Mouse (Mus musculus): Measurements from ENCODE around the gene Ift27.

Ift27 gene

DNA sequence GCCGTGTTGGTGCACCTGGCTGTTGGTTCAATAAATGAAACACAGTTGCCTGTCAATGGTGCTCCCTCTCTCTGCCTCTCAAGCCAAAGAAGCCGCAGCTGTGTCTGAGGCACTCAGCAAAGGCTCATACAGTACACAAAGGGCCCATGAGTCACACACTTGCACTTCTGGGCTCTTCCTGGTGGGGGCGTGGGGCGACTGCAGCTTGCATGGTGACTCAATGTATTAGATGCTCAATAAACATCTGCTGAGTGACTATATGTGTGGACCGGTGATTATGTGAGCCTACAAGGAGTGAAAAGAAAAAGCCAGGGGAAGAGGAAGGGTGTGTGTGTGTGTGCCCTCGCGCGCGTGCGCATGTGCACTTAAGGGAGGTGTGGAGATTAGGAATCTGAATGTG lies 2.3 kb downstream of the Ift27 start:
- DNase-seq: no peak

DNA sequence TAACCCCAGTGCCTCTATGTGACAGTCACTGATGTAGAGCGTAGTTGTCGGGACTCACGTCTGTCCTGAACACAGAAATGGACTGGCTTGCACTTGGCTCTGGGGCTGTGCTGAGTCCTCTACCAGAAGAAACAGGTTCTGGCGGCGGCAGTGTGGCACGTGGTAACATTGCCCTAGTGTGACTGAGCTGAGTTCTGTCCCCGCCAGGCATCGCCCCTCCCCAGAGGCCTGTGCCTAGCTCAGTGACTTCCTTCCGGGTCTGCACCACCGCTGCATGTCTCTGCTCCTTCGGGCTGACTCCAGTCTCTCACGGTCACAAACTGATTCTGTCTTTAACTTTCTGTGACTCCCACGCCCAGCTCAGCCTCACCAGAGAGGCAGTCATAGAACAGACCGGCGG lies 3.2 kb downstream of the Ift27 start:
- no peak for DNase-seq

DNA sequence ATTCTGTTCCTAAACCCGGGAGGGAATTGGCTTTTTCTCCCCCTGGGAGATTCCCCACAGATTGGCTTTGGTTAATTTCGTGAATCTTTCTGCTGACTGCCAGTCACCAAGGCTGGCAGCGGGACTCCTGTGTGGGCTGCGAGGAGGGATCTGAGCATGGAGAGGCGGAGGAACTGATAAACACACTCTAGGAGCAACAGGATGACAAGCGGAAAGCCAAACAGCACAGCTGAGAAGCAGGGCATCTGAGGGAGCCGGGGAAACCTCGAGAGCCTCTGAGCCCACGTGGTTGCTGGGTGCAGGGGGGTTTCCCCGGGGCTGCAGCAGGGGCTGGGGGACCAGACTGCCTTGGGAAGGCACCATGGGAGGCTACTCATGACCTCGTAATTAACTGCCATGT lies 4.3 kb downstream of the Ift27 start:
- DNase-seq: no peak

DNA sequence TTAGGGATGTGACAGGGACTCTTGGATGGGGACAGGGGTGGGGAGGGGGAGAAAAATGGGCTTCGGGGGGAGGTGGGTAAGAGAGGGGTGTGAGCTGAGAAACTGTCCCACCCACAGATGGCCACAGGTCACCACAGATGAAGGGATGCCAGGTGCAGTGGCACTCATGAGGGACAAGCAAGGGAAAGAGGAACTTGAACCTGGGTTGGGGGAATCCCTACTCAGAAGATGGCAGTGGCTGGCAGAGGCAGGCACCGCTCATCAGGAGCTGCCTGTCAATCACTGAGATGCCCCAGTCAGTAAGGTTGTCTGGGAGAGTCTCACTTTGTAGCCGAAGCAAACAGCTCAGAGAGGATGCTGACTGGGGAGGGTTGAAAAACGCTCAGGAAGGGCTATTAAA lies 8.6 kb downstream of the Ift27 start:
- DNase-seq: no peak

DNA sequence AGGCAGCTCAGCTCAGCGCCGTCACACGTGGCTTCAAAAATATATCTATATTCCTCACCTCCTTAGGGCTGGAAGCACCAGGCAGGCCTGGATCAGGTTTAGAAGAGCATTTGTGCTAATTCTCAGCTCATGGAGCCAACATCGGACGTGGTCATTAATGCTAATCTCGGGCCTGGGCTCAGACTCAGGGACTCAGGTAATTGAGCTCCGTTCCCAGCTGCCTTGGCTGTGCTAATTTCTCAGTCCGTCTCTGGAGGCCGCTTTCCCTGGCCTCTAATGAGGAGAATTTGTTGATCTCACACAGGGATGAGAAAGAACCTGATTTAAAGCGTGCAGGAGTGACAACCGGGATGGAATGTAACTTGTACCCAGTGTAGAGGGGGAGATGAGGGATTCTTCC lies 9.4 kb downstream of the Ift27 start:
- DNase-seq: no peak

DNA sequence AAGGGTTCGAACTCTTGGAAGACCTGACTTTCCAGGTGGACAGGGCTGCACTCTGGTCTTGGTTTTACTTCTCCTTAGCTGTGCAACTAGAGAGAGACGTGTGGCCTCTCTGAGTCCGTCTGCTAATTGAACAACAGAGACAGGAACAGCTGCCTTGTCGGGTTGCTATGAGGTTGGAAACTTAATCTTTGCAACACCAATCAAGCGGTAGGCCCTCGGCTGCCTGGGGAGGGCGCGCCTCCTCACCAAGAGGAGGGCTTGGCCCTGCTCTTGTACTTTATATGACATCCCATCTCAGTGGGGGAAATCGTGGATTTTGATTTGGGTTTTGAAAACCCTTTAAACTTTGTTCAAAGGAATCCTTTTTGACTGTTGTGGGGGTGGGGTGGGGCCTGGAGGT lies 12.0 kb downstream of the Ift27 start:
- no peak for DNase-seq

DNA sequence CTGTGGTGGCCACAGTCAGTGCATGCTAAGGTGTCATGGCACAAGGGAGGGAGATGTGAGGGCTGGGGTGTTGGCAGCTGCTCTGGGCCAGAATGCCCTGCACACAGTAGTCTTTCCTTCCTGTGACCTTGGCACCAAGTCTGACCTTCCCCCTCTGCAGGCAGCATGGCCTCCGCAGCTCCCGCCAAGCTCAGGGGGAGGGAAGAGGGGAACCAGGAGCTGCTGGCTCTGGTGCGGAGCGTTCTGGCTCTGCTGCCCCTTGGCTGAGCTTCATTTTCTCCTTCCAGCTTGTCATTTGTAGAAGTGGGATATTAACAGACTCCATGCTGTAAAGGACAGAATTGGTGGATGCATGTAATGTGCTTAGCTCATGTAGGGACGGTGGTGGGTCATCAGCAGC lies 15.6 kb downstream of the Ift27 start:
- no peak for DNase-seq

DNA sequence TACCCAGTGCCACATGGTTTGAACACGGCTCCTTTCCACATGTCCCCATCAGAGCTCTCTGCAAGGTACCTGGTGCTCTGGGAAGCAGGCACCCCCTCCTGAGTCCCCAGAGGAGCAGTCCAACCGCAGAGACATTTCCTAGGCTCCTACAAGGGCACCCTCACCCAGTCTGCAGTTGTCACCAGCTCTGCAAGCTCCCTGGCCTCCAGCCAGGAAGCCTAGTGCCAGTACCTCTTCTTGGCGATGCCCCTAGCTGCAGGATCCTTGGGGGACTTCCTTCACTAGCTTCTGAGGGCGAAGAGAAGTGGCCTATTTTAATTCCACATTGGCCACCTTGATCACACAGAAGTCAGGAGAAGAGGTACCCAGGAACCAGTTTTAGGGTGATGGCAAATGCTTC lies 16.1 kb downstream of the Ift27 start:
- no peak for DNase-seq

DNA sequence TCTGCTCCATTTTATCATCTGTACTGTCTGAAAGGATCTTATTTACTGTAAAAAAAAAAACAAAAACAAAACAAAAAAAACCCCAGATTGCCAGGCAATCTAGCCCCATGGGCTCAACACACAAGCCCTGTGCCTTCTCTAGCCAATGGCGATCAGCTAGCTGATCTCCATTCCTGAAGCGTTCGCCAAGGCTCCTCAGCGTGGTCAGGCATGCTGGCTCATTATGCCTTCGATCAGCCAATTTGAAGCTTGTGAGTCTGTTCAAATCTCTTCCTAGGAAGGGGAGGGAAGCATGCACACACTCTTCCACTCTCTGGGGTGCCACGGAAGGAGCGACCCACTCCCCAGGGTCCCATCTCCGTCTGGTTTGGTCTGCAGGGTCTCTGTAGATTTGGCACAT lies 16.6 kb downstream of the Ift27 start:
- DNase-seq: no peak

DNA sequence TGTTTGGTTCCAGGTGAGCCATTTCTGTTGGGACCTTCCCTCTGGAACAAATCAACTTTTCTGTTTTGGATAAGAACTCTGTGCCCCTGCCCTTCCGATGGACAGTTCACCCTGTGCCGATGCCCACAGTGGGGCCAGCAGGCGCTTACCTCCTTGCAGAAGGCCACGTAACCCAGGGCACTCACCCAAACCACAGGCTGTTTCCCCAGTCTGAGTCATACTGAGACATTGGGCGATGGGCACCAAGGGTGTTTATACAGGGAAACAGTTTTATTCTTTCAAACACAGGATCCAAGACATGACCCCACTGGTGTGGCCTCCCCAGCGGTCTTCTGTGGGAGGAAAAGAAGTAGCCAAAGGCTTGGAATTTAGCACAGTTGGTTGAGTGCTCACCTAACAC lies 18.5 kb downstream of the Ift27 start:
- no peak for DNase-seq

DNA sequence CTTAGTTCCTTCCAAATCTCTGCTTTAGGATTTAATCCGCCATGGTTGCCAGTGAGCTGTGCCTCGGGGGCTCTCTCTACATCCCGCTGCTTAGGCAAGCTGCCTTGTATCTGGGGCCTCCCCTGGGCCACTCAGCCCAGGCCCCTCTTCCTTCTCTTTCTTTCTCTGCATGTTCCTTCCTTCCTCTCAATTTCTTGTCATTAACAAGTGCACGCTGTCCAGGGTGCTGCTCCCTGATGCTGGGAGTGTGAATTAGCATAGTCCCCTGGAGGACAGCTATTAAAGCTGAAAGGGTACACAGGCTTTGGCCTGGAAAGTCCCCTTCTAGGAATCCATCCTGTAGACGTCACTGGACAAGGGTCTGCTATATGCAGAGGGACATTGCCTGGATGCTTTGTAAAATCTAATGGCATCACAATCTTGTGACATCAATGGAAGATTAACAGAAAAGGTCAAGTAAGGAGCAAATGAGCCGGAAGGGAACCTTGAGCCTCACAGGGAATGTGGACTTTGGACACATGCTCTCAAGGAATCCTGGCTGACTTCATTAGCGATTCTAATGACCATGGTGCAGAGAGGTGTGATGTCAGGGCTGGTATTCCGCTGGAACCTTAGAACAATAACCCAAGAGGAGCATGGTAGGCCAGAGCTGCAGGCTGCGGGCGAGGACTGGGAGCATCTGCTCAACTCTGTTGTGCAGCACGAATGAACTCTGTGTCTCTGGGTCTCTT lies 20.7 kb downstream of the Ift27 start:
- DNase-seq: peak; percentile 77

DNA sequence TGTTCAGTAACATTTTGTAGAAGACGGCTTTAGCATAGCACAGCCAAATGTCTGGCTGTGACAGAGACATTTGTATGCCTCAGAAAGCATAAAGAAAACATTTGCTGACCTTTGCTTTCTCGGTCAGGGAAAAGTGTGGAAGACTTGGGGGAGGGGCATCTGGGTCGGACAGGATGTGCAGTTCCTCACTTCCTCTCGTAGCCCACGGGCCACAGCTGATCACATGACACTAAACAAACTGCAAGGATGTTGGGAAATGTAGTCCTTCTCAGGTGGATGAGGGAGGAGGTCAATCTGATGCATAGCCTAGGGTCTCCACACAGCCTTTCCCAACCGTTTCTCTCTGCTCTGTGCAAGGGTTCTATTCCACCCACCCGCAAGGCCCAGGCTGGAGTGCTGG lies 25.3 kb downstream of the Ift27 start:
- no peak for DNase-seq

DNA sequence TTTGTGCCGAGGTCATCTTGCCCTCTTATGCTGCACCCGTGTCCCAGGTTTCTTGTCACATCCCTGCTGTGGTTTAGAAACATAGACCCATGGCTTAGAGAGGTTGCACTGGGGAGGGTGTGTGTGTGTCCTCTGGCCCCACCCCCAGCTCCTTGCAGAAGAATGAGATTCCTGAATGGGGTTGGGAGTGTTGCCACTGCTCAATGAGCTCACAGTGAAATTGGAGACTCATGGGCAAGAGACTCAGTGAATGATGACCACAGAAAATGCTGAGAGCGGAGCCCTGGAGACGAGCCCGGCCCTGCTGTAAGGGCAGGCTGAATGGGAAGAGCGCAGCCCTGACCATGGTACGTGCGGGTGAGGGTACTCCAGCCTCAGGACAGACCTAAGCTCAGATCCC lies 33.7 kb downstream of the Ift27 start:
- DNase-seq: no peak

DNA sequence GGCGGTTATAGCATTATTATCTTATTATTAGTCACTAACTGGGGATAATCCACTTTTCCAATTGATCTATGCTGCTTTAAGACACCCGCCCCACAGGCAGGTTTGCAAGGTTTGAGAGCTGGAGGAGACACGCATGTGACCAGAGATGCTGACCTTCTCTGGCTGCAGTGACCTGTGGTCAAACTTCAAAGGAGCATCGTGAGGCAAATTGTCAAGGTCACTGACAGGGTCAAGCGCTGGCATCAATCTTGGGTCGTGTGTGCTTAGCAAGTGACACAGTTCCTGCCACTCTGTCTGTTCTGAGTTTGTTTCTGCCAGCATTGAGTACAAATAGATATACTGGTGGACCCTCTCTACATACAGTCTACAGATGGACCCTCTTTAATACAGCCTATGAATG lies 39.3 kb downstream of the Ift27 start:
- DNase-seq: no peak

DNA sequence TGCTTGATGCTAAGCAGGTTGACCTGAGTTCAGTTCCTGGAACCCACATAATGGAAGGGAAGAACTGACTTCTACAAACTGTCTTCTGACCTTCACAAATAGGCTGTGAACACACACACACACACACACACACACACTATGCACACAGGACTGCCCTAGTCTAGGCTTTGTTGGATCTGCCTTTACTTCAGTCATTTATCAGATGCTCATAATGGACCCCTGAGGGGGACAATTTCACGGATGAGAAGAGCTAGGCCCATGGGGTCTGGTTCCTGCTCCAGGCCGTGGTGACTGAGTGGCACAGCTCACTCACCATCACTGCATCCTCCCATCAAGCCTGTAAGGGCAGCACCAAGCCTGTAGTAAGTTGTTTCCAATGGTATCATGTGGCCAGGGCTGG lies 40.5 kb downstream of the Ift27 start:
- no peak for DNase-seq

DNA sequence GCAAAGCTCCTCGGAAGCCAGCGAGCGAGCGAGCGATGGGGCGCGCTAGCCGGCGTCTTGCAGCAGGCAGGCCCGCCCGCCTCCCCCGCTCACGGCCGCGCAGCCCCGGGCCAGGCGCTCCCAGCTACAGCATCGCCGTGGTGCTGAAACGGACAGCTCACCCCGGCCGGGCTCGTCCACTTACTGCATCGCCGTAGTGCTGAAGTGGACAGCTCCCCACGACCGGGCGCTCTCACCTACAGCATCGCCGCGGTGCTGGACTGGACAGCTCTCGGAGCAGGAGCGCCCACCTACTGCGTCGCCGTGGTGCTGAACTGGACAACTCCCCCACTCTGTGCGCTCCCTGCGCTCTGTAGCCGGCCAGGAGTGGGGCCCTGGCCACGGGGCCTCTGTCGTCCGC lies 54.2 kb downstream of the Ift27 start, which contains the start of gene Cacng2:
TSS of gene Cacng2 (minus strand) at position 325 of the 400 bp plus-strand sequence.
- peak; percentile 94 for DNase-seq

DNA sequence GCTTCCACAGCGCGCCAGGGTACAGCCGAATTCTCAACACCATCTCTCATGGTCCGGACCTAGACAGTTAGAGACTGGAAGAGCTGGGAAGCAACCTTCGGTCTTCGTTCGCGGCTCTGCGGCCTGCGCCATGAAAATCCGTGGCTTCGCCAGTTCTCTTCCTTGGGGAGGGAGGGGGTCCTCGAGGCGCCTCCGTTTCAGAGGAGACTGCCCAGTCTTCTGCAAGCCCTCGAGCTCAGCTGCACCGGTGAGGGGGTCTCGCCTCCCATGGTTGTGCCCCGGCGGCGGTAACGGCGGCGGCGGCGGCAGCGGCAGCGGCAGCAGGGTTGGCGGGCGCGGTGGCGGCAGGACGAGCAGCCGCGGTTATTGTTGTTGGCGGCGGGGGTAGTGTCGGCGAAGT lies 54.7 kb downstream of the Ift27 start:
- DNase-seq: no peak

DNA sequence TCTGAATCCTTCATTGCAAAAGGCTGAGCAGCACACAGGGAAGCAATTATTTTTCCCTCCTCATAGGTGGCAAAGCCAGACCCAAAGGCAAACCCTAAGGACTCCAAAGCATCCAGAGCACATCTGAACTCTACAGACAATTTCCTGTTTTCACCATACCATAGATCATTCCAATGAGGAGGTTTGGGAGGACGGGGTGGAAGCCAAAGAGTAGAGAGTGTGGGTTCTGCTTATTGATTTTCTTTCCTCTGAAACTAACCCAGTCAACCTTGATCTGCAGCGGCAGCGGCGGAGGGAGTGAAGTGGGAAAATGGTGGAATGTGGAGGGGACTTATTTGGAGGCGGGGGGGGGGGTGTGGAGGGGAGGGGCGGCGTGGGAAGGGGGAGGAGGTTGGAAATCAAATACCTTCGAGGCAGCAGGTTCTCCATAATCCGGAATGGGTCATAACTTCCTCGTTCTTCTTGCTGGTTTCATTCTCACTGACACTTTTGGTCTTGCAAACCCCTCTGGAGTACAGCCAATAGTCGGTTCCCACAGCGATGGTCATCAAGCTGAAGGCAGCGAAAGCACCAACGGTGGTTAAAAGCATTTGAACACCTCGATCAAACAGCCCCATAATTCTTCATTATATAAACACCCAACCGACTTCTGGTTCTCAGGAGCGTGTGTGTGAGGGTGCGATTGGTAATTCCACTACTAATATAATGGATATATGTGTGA lies 55.5 kb downstream of the Ift27 start:
- DNase-seq: no peak

DNA sequence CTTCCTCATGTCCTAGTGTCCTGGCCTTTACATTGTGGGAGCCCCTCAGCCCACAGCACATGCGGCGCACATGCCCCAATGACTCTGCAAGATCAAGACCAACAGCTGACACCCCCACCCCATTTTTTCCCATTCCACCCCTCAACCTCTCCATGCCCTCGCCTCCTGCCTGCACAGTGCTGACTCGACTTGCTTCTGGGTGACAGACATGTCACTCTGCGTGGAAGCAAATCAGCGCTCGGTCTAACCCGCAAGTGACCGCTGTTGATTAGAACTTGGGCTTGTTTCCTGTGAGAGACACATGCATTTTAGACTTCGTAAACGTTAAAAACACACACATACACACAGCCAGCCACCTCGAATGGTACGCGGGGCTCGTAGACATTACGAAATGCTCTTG lies 56.2 kb downstream of the Ift27 start:
- DNase-seq: no peak

DNA sequence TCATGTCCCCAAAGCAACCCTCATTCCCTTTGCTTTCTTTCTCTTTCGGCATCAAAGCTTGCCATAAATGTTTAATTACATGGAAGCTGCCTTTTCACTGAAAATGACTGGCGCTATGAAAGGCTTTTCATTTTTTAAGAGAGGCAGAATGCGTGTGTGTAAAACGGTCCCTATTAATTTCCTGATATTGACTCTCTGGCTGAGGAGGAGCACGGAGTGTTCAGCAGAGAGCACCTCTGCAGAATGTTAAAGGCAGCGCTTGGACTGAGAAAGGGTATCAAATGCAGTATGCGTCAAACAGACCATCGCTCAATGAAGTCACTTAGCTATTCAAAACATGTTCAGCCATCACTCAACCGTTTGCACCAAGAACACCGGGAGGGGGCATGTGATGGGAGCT lies 57.0 kb downstream of the Ift27 start:
- no peak for DNase-seq

DNA sequence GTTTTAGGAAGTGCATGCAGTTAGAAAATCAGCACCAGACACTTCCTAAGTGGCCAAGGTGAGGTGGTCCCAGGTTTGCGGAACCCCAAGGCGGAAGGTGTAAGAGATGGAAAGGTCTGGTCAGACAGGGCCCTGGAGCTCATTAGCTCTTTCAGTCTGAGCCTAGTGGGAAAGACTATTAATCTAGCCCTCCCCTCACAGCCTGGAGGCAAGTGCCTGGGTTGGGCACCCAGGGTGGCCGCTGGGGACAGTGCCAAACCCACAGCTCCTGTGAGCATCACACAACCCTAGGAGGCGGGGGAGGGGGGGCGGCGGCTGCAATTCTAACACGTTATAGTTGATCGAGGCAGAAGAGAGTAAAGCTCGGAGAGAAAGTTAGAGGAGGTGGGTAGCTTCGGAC lies 57.7 kb downstream of the Ift27 start:
- no peak for DNase-seq

Measured in kidney, adult 11 months (tissue).